Mouse (Mus musculus): Measurements from ENCODE around the gene Lrba. TPM values are rescaled to one million over a fixed set of nuclear protein-coding genes. Genes with fewer than 3 reads are reported as not detected.

The Lrba gene
- total and polyA plus RNA-seq, 3 experiments, result 12.3 to 22.6 (median 13.8) TPM

GRCm38 (mm10) chr3:86426733-86427132 lies 202.3 kb downstream of the Lrba start:
- Histone ChIP-seq H3K36me3 (replicated peaks in 1 of 2; ENCODE audit: control insufficient read depth in 1 of 2, insufficient read depth in 1 of 2, low read length in 1 of 2) (no peaks in the 10 kb centered on the region), H3K9me3 (replicated peaks; ENCODE audit: low read length) (no peaks in the 10 kb centered on the region), H3K9ac (ENCODE audit: insufficient read depth, low read depth) (no peak overlapping the region), H3K27ac (ENCODE audit: insufficient read depth, low read depth) (no peak overlapping the region), H3K27me3 (replicated peaks) (no peaks in the 10 kb centered on the region), H3K79me2 (replicated peaks; ENCODE audit: control insufficient read depth, extremely low read depth, insufficient read depth, poor library complexity, severe bottlenecking) (no peaks in the 10 kb centered on the region), H3K4me2 (ENCODE audit: insufficient read depth, low read depth, poor library complexity, severe bottlenecking) (no peak overlapping the region), H3K4me1 (ENCODE audit: control insufficient read depth in 1 of 2, insufficient read depth in 2 of 2) (no peaks in the 10 kb centered on the region; a peak in 1 of 4 replicates), H3K4me3 (replicated peaks in 1 of 3; ENCODE audit: low read depth in 2 of 3, low read length in 2 of 3, poor library complexity in 1 of 3) (no peak overlapping the region)
- in situ Hi-C loops (cut with MboI; ENCODE audit: low pct_ligation_motif_present, low pct_unique_long_range_greater_than_20kb, low sequenced_read_pairs), result no loop called here
- dilution Hi-C loops (cut with MboI; ENCODE audit: extremely low pct_ligation_motif_present, extremely low pct_unique_long_range_greater_than_20kb, low sequenced_read_pairs), result no loop called here
- DNase-seq (ENCODE audit: extremely low read depth), result no peak
- TF ChIP-seq ETS1 (conservative IDR thresholded peaks at IDR 0.05; ENCODE audit: low read depth, low read length), result no peak
- TF ChIP-seq SMC3 (IDR thresholded peaks at IDR 0.05; ENCODE audit: low read depth, low read length), result no peak
- TF ChIP-seq UBTF (IDR thresholded peaks at IDR 0.05; ENCODE audit: low read depth, low read length), result no peak
- no peak for TF ChIP-seq JUND (conservative IDR thresholded peaks at IDR 0.05; ENCODE audit: low read depth, low read length)
- TF ChIP-seq KAT2A (IDR thresholded peaks at IDR 0.05; ENCODE audit: insufficient replicate concordance, low read length), result no peak
- TF ChIP-seq NELFE (IDR thresholded peaks at IDR 0.05; ENCODE audit: low read depth, low read length), result no peak
- no peak for TF ChIP-seq RAD21 (IDR thresholded peaks at IDR 0.05; ENCODE audit: low read depth, low read length)
- no peak for TF ChIP-seq ELF1 (IDR thresholded peaks at IDR 0.05; ENCODE audit: low read depth, low read length)
- TF ChIP-seq E2F4 (IDR thresholded peaks at IDR 0.05; ENCODE audit: insufficient replicate concordance, low read depth, low read length), result no peak
- TF ChIP-seq TBP (conservative IDR thresholded peaks at IDR 0.05; ENCODE audit: low read depth, low read length), result no peak
- TF ChIP-seq ZNF384 (IDR thresholded peaks at IDR 0.05; ENCODE audit: low read depth, low read length), result no peak
- TF ChIP-seq MAZ (IDR thresholded peaks at IDR 0.05; ENCODE audit: low read depth, low read length), result no peak
- no peak for TF ChIP-seq POLR2A (IDR thresholded peaks at IDR 0.05; ENCODE audit: low read depth, low read length)
- no peak for TF ChIP-seq USF1 (IDR thresholded peaks at IDR 0.05; ENCODE audit: low read depth, low read length)
- TF ChIP-seq USF2 (conservative IDR thresholded peaks at IDR 0.05; ENCODE audit: low read depth, low read length), result no peak
- no peak for TF ChIP-seq CTCF (conservative IDR thresholded peaks at IDR 0.05 in 1 of 2, IDR thresholded peaks at IDR 0.05 in 1 of 2; ENCODE audit: low read depth in 2 of 2, low read length in 2 of 2)
- no peak for TF ChIP-seq PAX5 (IDR thresholded peaks at IDR 0.05; ENCODE audit: low read length)
- TF ChIP-seq MYC (IDR thresholded peaks at IDR 0.05; ENCODE audit: low read depth, low read length), result no peak

- Histone ChIP-seq H3K4me3 (replicated peaks in 1 of 3; ENCODE audit: low read depth in 2 of 3, low read length in 2 of 3, poor library complexity in 1 of 3) (no peak overlapping the region), H3K27me3 (replicated peaks) (no peaks in the 10 kb centered on the region), H3K9ac (ENCODE audit: insufficient read depth, low read depth) (no peak overlapping the region), H3K36me3 (replicated peaks in 1 of 2; ENCODE audit: control insufficient read depth in 1 of 2, insufficient read depth in 1 of 2, low read length in 1 of 2) (no peaks in the 10 kb centered on the region), H3K4me1 (ENCODE audit: control insufficient read depth in 1 of 2, insufficient read depth in 2 of 2) (no peaks in the 10 kb centered on the region), H3K4me2 (ENCODE audit: insufficient read depth, low read depth, poor library complexity, severe bottlenecking) (no peak overlapping the region), H3K79me2 (replicated peaks; ENCODE audit: control insufficient read depth, extremely low read depth, insufficient read depth, poor library complexity, severe bottlenecking) (no peaks in the 10 kb centered on the region), H3K9me3 (replicated peaks; ENCODE audit: low read length) (no peaks in the 10 kb centered on the region), H3K27ac (ENCODE audit: insufficient read depth, low read depth) (no peak overlapping the region)
- dilution Hi-C loops (cut with MboI; ENCODE audit: extremely low pct_ligation_motif_present, extremely low pct_unique_long_range_greater_than_20kb, low sequenced_read_pairs), result no loop called here
- in situ Hi-C loops (cut with MboI; ENCODE audit: low pct_ligation_motif_present, low pct_unique_long_range_greater_than_20kb, low sequenced_read_pairs), result no loop called here
- TF ChIP-seq ZKSCAN1 (IDR thresholded peaks at IDR 0.05; ENCODE audit: borderline replicate concordance, low read depth, low read length) (no peak), CTCF (conservative IDR thresholded peaks at IDR 0.05 in 1 of 2, IDR thresholded peaks at IDR 0.05 in 1 of 2; ENCODE audit: low read depth in 2 of 2, low read length in 2 of 2) (no peak), GABPA (IDR thresholded peaks at IDR 0.05; ENCODE audit: insufficient replicate concordance, low read depth, low read length) (no peak), UBTF (IDR thresholded peaks at IDR 0.05; ENCODE audit: low read depth, low read length) (no peak), POLR2A (IDR thresholded peaks at IDR 0.05; ENCODE audit: low read depth, low read length) (no peak), IRF4 (IDR thresholded peaks at IDR 0.05; ENCODE audit: low read depth, low read length) (no peak), RAD21 (IDR thresholded peaks at IDR 0.05; ENCODE audit: low read depth, low read length) (no peak), MAFK (IDR thresholded peaks at IDR 0.05; ENCODE audit: insufficient replicate concordance, low read length) (no peak), EP300 (IDR thresholded peaks at IDR 0.05; ENCODE audit: low read length) (no peak), MXI1 (IDR thresholded peaks at IDR 0.05; ENCODE audit: low read depth, low read length) (no peak), E2F4 (IDR thresholded peaks at IDR 0.05; ENCODE audit: insufficient replicate concordance, low read depth, low read length) (no peak), ZMIZ1 (IDR thresholded peaks at IDR 0.05; ENCODE audit: low read depth, low read length) (no peak)
- DNase-seq (ENCODE audit: extremely low read depth), result no peak
Observed at GRCm38 (mm10) chr3:86443497-86443896, 219.0 kb downstream of the Lrba start.

All from CH12.LX (cell line).